Mouse (Mus musculus): Measurements from ENCODE around the gene Chpf.
A peak's percentile ranks its signal among the peaks of the same experiment; 100 is the strongest.

Chpf gene

GRCm38 (mm10) chr1:75458025-75458788 is 20.9 kb downstream of the Chpf start:
- DNase-seq (ENCODE audit: low spot score): no peak

DNA sequence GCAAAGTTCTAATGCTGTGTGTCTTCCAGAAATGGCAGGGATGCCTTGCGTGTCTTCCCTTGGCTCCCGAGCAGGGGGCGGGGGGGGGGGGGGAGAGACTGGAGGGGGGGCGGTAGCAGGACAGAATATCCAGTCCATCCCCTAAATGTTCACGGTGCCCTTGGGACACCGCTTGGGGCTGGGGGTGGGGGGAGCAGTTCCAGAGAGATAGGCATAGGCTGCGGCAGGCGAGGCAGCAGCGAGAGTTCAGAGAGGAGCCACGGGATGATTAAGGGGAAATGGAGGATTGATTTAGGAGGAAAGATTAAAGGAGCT is 21.4 kb downstream of the Chpf start:
- no peak for DNase-seq (ENCODE audit: low spot score)

- DNase-seq (ENCODE audit: low spot score): no peak
Measured at GRCm38 (mm10) chr1:75456746-75457564, 22.2 kb downstream of the Chpf start.

DNA sequence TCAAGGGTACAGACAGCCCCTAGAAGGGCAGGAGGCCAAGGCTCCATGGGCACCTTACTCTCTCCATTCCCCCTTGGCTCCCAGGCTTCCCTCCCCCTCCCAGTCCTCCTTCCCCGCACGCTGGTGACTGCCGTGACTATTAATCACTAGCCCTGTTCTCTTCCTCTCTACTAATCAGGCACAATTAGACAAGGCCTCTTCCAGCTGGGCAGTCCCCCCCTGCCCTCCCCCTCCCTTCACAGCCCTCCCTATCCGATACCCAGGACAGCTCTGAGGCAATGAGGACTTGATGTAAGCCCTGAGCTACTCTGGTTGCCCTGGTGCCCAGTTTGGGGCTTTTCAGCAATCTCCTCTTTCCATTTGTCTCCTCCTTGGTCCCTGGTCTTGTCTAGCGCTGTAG is 23.2 kb downstream of the Chpf start:
- no peak for DNase-seq (ENCODE audit: low spot score)

GRCm38 (mm10) chr1:75455433-75455832 is 23.7 kb downstream of the Chpf start:
- no peak for DNase-seq (ENCODE audit: low spot score)

DNA sequence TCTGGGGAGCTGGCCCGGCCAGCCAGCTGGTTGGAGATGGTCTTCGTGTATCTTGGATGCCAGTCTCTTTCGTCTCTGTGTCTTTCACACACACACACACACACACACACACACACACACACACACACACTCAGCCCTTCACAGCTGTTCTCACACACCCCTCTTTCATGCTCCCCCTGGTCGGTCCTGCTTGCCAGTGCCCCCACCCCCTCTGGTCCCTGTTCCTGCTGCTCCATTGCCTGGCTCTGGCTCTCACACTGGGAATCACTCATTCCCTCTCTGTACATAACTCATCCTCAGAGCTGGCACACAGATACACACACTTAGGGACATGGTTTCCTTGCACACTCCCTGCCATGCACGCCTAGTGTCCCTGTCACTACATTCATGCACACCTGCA is 27.2 kb downstream of the Chpf start:
- no peak for DNase-seq (ENCODE audit: low spot score)

DNA sequence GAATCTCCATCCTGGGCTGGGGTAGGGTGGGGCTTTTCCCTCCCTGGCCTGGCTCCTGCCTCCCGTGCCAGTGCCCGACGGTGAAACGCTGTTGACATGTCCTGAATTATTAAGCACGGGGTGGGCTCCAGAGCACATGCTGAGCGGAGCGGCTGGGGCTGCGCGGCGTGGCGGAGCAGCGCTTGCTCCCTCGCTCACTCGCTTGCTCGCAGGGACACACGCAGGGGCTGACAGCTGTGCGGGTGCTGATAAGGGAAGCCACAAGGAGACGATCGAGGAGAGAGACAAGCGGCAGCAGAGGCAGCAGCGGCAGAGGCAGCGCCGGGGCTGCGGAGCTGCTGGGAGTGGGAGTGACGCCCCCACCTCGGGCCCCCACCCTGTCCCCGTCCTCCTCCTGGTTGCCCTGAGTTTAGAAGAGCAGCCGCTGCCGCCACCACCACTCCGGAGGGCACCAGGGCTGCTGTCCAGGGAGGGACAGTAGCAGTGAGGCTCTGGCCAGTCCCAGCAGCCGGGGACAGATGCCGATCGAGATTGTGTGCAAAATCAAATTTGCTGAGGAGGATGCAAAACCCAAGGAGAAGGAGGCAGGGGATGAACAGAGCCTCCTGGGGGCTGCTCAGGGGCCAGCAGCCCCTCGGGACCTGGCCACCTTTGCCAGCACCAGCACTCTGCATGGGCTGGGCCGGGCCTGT is 28.6 kb downstream of the Chpf start, which contains the start of gene Asic4:
TSS of gene Asic4 (plus strand) at position 123 of the 692 bp plus-strand sequence.
- DNase-seq (ENCODE audit: low spot score): no peak

DNA sequence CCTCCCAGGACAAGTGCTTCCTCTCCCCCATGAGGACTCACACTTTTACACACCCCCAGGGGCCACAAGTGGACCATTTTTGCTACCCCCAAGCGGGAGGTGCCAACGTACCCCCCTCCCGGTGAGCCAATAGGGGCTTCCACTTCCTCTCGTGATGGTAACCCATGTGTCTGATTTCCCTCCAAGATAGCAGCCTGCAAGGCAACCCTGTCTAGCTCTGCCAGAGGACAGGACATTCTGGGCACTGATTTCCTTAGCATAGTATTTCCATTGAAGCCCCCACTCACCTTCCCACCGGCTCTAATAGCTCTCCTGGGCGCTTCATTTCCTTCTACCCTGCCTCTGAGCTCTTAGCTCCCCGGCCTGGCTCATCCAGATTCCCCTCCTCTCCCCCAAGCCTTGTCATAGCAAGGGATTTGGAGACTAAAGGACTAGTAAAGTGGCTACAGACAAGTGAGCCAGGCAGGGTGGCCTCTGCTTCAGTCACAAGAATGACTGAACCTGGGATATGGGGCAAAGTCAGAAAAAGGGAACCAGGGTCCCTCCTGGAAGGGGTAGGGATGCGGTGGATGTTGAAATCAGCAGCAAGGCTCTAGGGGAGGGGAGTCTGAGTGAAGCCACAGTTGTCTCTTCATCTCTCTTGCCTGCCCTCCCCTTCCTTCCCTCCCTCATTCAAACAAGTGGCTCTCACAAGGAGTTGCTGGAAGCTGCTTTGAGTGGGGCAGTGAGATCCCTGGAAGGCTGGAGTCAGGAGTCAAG is 29.6 kb downstream of the Chpf start:
- no peak for DNase-seq (ENCODE audit: low spot score)

GRCm38 (mm10) chr1:75448937-75449336 is 30.2 kb downstream of the Chpf start:
- DNase-seq (ENCODE audit: low spot score): no peak

DNA sequence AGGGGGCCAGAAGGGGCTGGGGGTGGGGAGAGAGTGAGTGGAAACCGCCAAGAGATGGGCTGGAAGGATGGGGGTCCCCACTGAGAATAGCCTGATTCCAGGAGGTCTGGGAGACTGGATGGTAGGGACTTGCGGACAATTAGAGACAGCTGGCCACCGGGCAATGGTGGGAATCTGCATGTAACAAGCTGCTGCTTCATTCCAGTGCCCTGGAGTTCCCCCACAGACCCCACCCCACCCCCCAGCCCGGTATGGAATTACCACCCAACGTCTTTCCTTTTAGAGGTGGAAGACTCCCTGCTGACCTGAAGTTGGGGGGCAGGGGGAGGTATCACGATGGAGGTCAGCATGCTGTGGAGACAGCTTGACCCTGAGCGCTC is 31.1 kb downstream of the Chpf start:
- DNase-seq (ENCODE audit: low spot score): no peak

- no peak for DNase-seq (ENCODE audit: low spot score)
Measured at GRCm38 (mm10) chr1:75447265-75448051, 31.6 kb downstream of the Chpf start.

GRCm38 (mm10) chr1:75446656-75447055 is 32.5 kb downstream of the Chpf start:
- no peak for DNase-seq (ENCODE audit: low spot score)

- DNase-seq (ENCODE audit: low spot score): peak; percentile 75
Measured at GRCm38 (mm10) chr1:75445751-75446611, 33.1 kb downstream of the Chpf start.

DNA sequence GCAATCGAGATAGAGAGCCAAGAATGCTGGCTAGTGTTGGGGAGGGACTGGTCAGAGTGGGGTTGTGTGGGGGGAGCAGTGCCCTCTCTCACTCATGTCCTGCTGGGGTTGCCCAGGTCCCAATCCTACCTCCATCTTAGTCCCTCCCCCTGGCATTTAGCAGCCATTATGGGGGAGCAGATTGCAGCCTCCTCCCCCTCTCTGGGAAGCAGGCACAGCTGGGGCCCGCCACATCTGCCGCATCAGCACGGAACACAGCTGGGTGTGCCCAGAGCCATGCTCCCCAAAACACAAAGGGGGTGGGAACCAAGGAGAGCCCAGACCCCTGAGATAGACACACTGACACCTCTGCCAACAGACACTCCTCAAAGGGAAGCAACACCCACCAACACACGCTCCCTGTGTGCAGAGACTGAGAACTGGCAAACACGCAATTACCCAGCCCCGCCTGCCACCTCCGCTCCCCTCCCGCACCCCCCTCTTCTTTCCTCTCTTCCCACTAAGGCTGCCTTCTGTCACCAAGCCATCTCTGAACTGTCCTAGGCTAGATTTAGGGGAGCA is 33.9 kb downstream of the Chpf start:
- no peak for DNase-seq (ENCODE audit: low spot score)

- DNase-seq (ENCODE audit: low spot score): no peak
Measured at GRCm38 (mm10) chr1:75444208-75444607, 34.9 kb downstream of the Chpf start.

DNA sequence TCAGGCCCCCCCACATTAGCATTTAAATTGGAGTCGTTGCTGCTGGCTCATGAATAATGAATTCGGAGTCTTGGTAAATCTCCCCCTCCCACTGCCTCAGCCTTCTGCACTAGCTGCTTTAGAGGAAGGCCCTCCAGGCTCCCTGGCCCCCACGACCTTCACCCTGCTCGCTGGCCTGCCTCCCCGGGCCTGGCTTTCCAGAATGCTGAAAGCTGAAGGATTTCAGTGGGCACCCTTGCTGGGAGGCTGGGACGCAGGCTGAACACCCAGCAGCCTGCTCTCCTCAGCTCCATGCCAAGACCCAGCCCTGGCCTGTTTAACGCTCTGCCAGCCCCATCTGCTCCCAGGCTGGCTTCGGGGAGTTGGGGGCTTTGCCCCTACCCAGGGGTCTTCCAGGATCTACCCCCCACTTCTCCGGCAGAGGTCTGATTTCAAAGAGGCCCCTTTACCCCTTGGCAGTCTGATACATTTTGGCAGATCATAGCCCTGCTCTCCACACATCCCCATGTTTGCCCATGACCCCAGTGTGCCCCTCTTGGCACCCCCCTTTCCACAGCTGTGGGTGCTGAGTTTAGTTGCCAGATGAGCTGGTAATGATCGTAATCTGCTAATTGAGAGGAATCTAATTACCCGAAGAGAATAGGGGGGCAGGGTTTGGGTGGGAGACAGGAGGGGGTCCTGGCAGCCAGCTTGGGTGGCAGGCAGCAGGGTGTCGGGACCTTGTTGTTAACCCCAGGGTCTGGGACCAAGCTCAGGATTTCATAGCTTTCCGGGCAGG is 35.7 kb downstream of the Chpf start:
- DNase-seq (ENCODE audit: low spot score): no peak

DNA sequence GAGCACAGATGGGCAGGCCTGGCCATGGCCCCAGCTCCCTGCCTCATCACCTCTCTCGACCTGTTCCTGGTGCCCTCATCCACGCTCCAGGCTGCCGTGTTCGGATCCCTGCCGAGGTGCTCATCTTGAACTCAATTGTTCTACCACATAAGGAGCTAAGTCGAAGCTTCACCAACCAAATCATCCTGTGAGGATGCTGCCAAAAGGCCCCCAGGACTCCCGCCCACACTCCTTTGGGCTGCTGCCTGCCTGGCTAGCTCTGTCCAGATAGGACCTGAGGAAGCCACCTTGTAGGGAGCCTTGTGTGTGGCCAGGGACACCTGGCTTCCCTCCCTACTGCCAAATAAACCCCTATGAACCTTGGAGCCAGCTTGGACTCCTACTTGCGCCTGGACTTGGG is 36.3 kb downstream of the Chpf start:
- no peak for DNase-seq (ENCODE audit: low spot score)

- no peak for DNase-seq (ENCODE audit: low spot score)
Measured at GRCm38 (mm10) chr1:75442171-75442570, 36.9 kb downstream of the Chpf start.

- DNase-seq (ENCODE audit: low spot score): no peak
Measured at GRCm38 (mm10) chr1:75441471-75441996, 37.6 kb downstream of the Chpf start.
